Mouse (Mus musculus): ENCODE data around the gene Nkx2-3. TPM values are rescaled to one million over a fixed set of nuclear protein-coding genes. Genes with fewer than 3 reads are reported as not detected.

Gene Nkx2-3
- polyA plus RNA-seq, 1 experiment from 2014 or later, result not detected

Small RNAs within 50 kb of the gene (microRNA-seq; reads per million reads assigned to microRNA genes)
- not detected for gene Gm22646 (ENCODE audit: borderline number of aligned reads)

Other genes with a start within 250 kb of the Nkx2-3 start
- gene Hpse2, start 224.0 kb upstream of the Nkx2-3 start, polyA plus RNA-seq (2015; fragmentation: Nextera tagmentation; extraction: Ambion mirVana), result 0.51 and 0.86 TPM in 2 replicates
- 0.44 and 0.78 TPM in 2 replicates for gene Cnnm1, start 171.9 kb upstream of the Nkx2-3 start, polyA plus RNA-seq (2015; fragmentation: Nextera tagmentation; extraction: Ambion mirVana)
- gene Got1, start 87.7 kb upstream of the Nkx2-3 start, polyA plus RNA-seq (2015; fragmentation: Nextera tagmentation; extraction: Ambion mirVana), result 62.8 and 63.2 TPM in 2 replicates
- 17.1 and 19.3 TPM in 2 replicates for gene Slc25a28, start 62.6 kb downstream of the Nkx2-3 start, polyA plus RNA-seq (2015; fragmentation: Nextera tagmentation; extraction: Ambion mirVana)
- gene Entpd7, start 77.3 kb downstream of the Nkx2-3 start, polyA plus RNA-seq (2015; fragmentation: Nextera tagmentation; extraction: Ambion mirVana), result 8.9 and 11.2 TPM in 2 replicates
- gene Cutc, start 140.7 kb downstream of the Nkx2-3 start, polyA plus RNA-seq (2015; fragmentation: Nextera tagmentation; extraction: Ambion mirVana), result 25.4 and 26.5 TPM in 2 replicates
- 8.7 and 9.8 TPM in 2 replicates for gene Cox15, start 140.7 kb downstream of the Nkx2-3 start, polyA plus RNA-seq (2015; fragmentation: Nextera tagmentation; extraction: Ambion mirVana)
- not detected in 2 replicates for gene Abcc2, start 169.9 kb downstream of the Nkx2-3 start, polyA plus RNA-seq (2015; fragmentation: Nextera tagmentation; extraction: Ambion mirVana)

All from thymus, postnatal 0 days (tissue).